Mouse (Mus musculus) testis, adult 2 months (tissue): ENCODE measurements at regions not wholly inside any gene's neighbourhood (a gene's known extent, or its start where the extent isn't known, plus 50 kb on each side); places are given as distances from the start of the nearest gene placed in this dataset.

Source experiments
- H3K27ac ChIP-seq: fragments of 200-500 bp; 2 replicates; pipeline ENCODE4 v1.5.1; 2012; ENCODE audit warnings: low read depth, low read length; ENCODE audit not compliant: control insufficient read depth, insufficient read depth
- H3K27me3 ChIP-seq: fragments of 200-500 bp; 2 replicates; pipeline ENCODE4 v1.6.1; 2012; ENCODE audit warnings: mild to moderate bottlenecking, low read length, moderate library complexity; ENCODE audit not compliant: control insufficient read depth, insufficient read depth
- H3K36me3 ChIP-seq: fragments of 200-500 bp; 2 replicates; pipeline ENCODE4 v1.6.1; 2012; ENCODE audit warnings: mild to moderate bottlenecking, low read length; ENCODE audit not compliant: control insufficient read depth, insufficient read depth
- H3K4me1 ChIP-seq: fragments of 200-500 bp; 2 replicates; pipeline ENCODE4 v1.6.1; 2012; ENCODE audit warnings: low read length; ENCODE audit not compliant: control insufficient read depth, insufficient read depth
- H3K4me3 ChIP-seq: fragments of 200-500 bp; 2 replicates; pipeline ENCODE4 v1.5.1; 2012; ENCODE audit warnings: low read depth, mild to moderate bottlenecking, low read length, moderate library complexity, mixed read lengths; ENCODE audit not compliant: control insufficient read depth
- CTCF ChIP-seq: fragments of 200-500 bp; IDR thresholded peaks from 2 replicates; pipeline ENCODE4 v1.5.1; 2012; ENCODE audit warnings: low read depth, mild to moderate bottlenecking, inconsistent platforms, low read length, moderate library complexity; ENCODE audit not compliant: control insufficient read depth, insufficient read depth, insufficient replicate concordance
- POLR2A ChIP-seq: fragments of 200-500 bp; IDR thresholded peaks from 2 replicates; pipeline ENCODE4 v1.6.1; 2012; ENCODE audit warnings: low read depth, mild to moderate bottlenecking, inconsistent platforms, low read length, moderate library complexity; ENCODE audit not compliant: control insufficient read depth

GRCm38 (mm10) chr10:111558675-111559340 is 52.7 kb downstream of the Phlda1 start:
- Histone ChIP-seq H3K4me1 (0 out of 2 replicates have a peak, but pooled peaks cover 2% of the 10 kb centered on the region), H3K27ac (no peak overlapping the region), H3K27me3 (no peaks in the 10 kb centered on the region), H3K4me3 (no peak overlapping the region), H3K36me3 (no peaks in the 10 kb centered on the region)
- TF ChIP-seq CTCF (no peak), POLR2A (no peak)

GRCm38 (mm10) chr10:111559341-111560246 is 53.5 kb downstream of the Phlda1 start:
- Histone ChIP-seq H3K27me3 (no peaks in the 10 kb centered on the region), H3K27ac (no peak overlapping the region), H3K4me1 (0 out of 2 replicates have a peak, but pooled peaks cover 2% of the 10 kb centered on the region), H3K36me3 (no peaks in the 10 kb centered on the region), H3K4me3 (no peak overlapping the region)
- TF ChIP-seq CTCF (no peak), POLR2A (no peak)

- Histone ChIP-seq H3K36me3 (no peaks in the 10 kb centered on the region), H3K27ac (no peak overlapping the region), H3K4me1 (0 out of 2 replicates have a peak, but pooled peaks cover 2% of the 10 kb centered on the region), H3K27me3 (no peaks in the 10 kb centered on the region), H3K4me3 (no peak overlapping the region)
- no peak for TF ChIP-seq POLR2A
- TF ChIP-seq CTCF: no peak
Observed at GRCm38 (mm10) chr10:111562628-111563027, 56.5 kb downstream of the Phlda1 start.

GRCm38 (mm10) chr10:111566873-111567381 is 60.8 kb downstream of the Phlda1 start:
- Histone ChIP-seq H3K27ac (no peak overlapping the region), H3K4me3 (no peak overlapping the region), H3K4me1 (no peaks in the 10 kb centered on the region), H3K27me3 (no peaks in the 10 kb centered on the region), H3K36me3 (no peaks in the 10 kb centered on the region)
- TF ChIP-seq CTCF: no peak
- TF ChIP-seq POLR2A: no peak

GRCm38 (mm10) chr10:111570501-111571258 is 64.6 kb downstream of the Phlda1 start:
- Histone ChIP-seq H3K27ac (no peak overlapping the region), H3K4me1 (no peaks in the 10 kb centered on the region), H3K36me3 (no peaks in the 10 kb centered on the region), H3K4me3 (no peak overlapping the region), H3K27me3 (no peaks in the 10 kb centered on the region)
- no peak for TF ChIP-seq POLR2A
- TF ChIP-seq CTCF: no peak

GRCm38 (mm10) chr10:111574231-111574630 is 68.1 kb downstream of the Phlda1 start:
- TF ChIP-seq CTCF (no peak), POLR2A (no peak)
- no peaks in the 10 kb centered on the region for H3K27me3 ChIP-seq
- H3K27ac ChIP-seq: no peak overlapping the region
- no peaks in the 10 kb centered on the region for H3K36me3 ChIP-seq
- H3K4me1 ChIP-seq: no peaks in the 10 kb centered on the region; the same call in 1 of the 2 replicates
- H3K4me3 ChIP-seq: no peak overlapping the region
